Mouse (Mus musculus) testis, adult 2 months (tissue): Measurements from ENCODE around the gene Pds5b. TPM values are rescaled to one million over a fixed set of nuclear protein-coding genes. Genes with fewer than 3 reads are reported as not detected.
"Not testable (repeated sequence)": the region's sequence is repeated elsewhere in the genome, so short reads cannot be mapped to it uniquely, and the experiment has no call there.

Experiments used
- H3K27ac ChIP-seq: fragments of 200-500 bp; 2 replicates; pipeline ENCODE4 v1.5.1; 2012; ENCODE audit warnings: low read depth, low read length; ENCODE audit not compliant: control insufficient read depth, insufficient read depth
- H3K27me3 ChIP-seq: fragments of 200-500 bp; 2 replicates; pipeline ENCODE4 v1.6.1; 2012; ENCODE audit warnings: mild to moderate bottlenecking, low read length, moderate library complexity; ENCODE audit not compliant: control insufficient read depth, insufficient read depth
- H3K36me3 ChIP-seq: fragments of 200-500 bp; 2 replicates; pipeline ENCODE4 v1.6.1; 2012; ENCODE audit warnings: mild to moderate bottlenecking, low read length; ENCODE audit not compliant: control insufficient read depth, insufficient read depth
- H3K4me1 ChIP-seq: fragments of 200-500 bp; 2 replicates; pipeline ENCODE4 v1.6.1; 2012; ENCODE audit warnings: low read length; ENCODE audit not compliant: control insufficient read depth, insufficient read depth
- H3K4me3 ChIP-seq: fragments of 200-500 bp; 2 replicates; pipeline ENCODE4 v1.5.1; 2012; ENCODE audit warnings: low read depth, mild to moderate bottlenecking, low read length, moderate library complexity, mixed read lengths; ENCODE audit not compliant: control insufficient read depth
- CTCF ChIP-seq: fragments of 200-500 bp; IDR thresholded peaks from 2 replicates; pipeline ENCODE4 v1.5.1; 2012; ENCODE audit warnings: low read depth, mild to moderate bottlenecking, inconsistent platforms, low read length, moderate library complexity; ENCODE audit not compliant: control insufficient read depth, insufficient read depth, insufficient replicate concordance
- POLR2A ChIP-seq: fragments of 200-500 bp; IDR thresholded peaks from 2 replicates; pipeline ENCODE4 v1.6.1; 2012; ENCODE audit warnings: low read depth, mild to moderate bottlenecking, inconsistent platforms, low read length, moderate library complexity; ENCODE audit not compliant: control insufficient read depth
- polyA plus RNA-seq: library from polyadenylated mRNA; depleted of rRNA; stranded (reverse); fragments of >200 nt; gene quantifications from 2 replicates; pipeline ENCODE4 v1.2.3, GENCODE M21; 2012

Gene Pds5b
- polyA plus RNA-seq, 1 experiment, result 5.6 TPM

- TF ChIP-seq CTCF (no peak), POLR2A (no peak)
- Histone ChIP-seq H3K27ac (no peak overlapping the region), H3K36me3 (no peaks in the 10 kb centered on the region), H3K4me1 (no peaks in the 10 kb centered on the region), H3K27me3 (no peaks in the 10 kb centered on the region), H3K4me3 (no peak overlapping the region)
Measured at GRCm38 (mm10) chr5:150711503-150711902, 38.0 kb downstream of the Pds5b start.

- Histone ChIP-seq H3K4me1 (no peaks in the 10 kb centered on the region), H3K27me3 (no peaks in the 10 kb centered on the region), H3K27ac (no peak overlapping the region), H3K36me3 (no peaks in the 10 kb centered on the region), H3K4me3 (no peak overlapping the region)
- no peak for TF ChIP-seq CTCF
- no peak for TF ChIP-seq POLR2A
Measured at GRCm38 (mm10) chr5:150713431-150713830, 39.9 kb downstream of the Pds5b start.

- Histone ChIP-seq H3K27me3 (no peaks in the 10 kb centered on the region), H3K36me3 (no peaks in the 10 kb centered on the region), H3K4me1 (no peaks in the 10 kb centered on the region), H3K27ac (no peak overlapping the region), H3K4me3 (no peak overlapping the region)
- TF ChIP-seq POLR2A (no peak), CTCF (no peak)
Measured at GRCm38 (mm10) chr5:150717775-150718174, 44.2 kb downstream of the Pds5b start.

- H3K27ac ChIP-seq, result no peak overlapping the region
- peaks cover 5% of the 10 kb centered on the region for H3K36me3 ChIP-seq
- no peaks in the 10 kb centered on the region for H3K27me3 ChIP-seq
- H3K4me1 ChIP-seq, result no peaks in the 10 kb centered on the region
- TF ChIP-seq CTCF, result no peak
- TF ChIP-seq POLR2A, result no peak
- no peak overlapping the region for H3K4me3 ChIP-seq
Measured at GRCm38 (mm10) chr5:150724641-150725040, 51.1 kb downstream of the Pds5b start.

- not testable (repeated sequence) for H3K27me3 ChIP-seq, H3K27ac ChIP-seq, H3K4me3 ChIP-seq, H3K4me1 ChIP-seq, H3K36me3 ChIP-seq
Measured at GRCm38 (mm10) chr5:150737028-150737427, 63.5 kb downstream of the Pds5b start.

- Histone ChIP-seq H3K4me1 (no peaks in the 10 kb centered on the region), H3K27me3 (no peaks in the 10 kb centered on the region), H3K36me3 (peaks cover 2% of the 10 kb centered on the region; the same call in 1 of the 2 replicates), H3K4me3 (no peak overlapping the region), H3K27ac (no peak overlapping the region)
- TF ChIP-seq POLR2A, result no peak
- TF ChIP-seq CTCF, result no peak
Measured at GRCm38 (mm10) chr5:150739311-150739710, 65.8 kb downstream of the Pds5b start.

GRCm38 (mm10) chr5:150740597-150740996 is 67.1 kb downstream of the Pds5b start:
- Histone ChIP-seq H3K36me3 (peaks cover 2% of the 10 kb centered on the region; the same call in 1 of the 2 replicates), H3K27ac (no peak overlapping the region), H3K4me3 (no peak overlapping the region), H3K27me3 (no peaks in the 10 kb centered on the region), H3K4me1 (no peaks in the 10 kb centered on the region)
- TF ChIP-seq POLR2A (no peak), CTCF (no peak)

GRCm38 (mm10) chr5:150756623-150757022 is 83.1 kb downstream of the Pds5b start:
- peaks cover 2% of the 10 kb centered on the region for H3K36me3 ChIP-seq
- no peak for TF ChIP-seq CTCF
- no peak for TF ChIP-seq POLR2A

More at GRCm38 (mm10) chr5:150756623-150757022, 83.1 kb downstream of the Pds5b start:
- H3K4me1 ChIP-seq, result no peaks in the 10 kb centered on the region
- H3K4me3 ChIP-seq, result no peak overlapping the region
- no peak overlapping the region for H3K27ac ChIP-seq
- no peaks in the 10 kb centered on the region for H3K27me3 ChIP-seq
